In genomic region chr11:85833761-85834385, GRCm38 (mm10) we compare ENCODE assay signal across 10 mouse cellular contexts. TPM values are rescaled to one million over a fixed set of nuclear protein-coding genes. Genes with fewer than 3 reads are reported as not detected.
A peak's percentile ranks its signal among the peaks of the same experiment; 100 is the strongest.
DNase-seq lines count a peak whose midpoint lies in the region; ATAC-seq and TF ChIP-seq lines count a peak whose summit lies in the region.
"Had no signal": no experiment of that assay in that cellular context is flagged by ENCODE, and none has a peak within 500 bp of the region (broad histone marks: within the 10 kb centered on the region; RNA-seq: fewer than 3 reads in every experiment).

No protein-coding gene starts in this region.

- H3K4me3 ChIP-seq in embryonic facial prominence, embryonic 15.5 days (replicated peaks) = peak overlapping the region; percentile 67
- peak overlapping the region; percentile 65 for H3K4me3 ChIP-seq in kidney, postnatal 0 days (replicated peaks; ENCODE audit: low read depth, low read length)

- TF ChIP-seq CTCF in kidney, postnatal 0 days (IDR thresholded peaks at IDR 0.05; ENCODE audit: low read depth) = no peak

- peaks cover 67% of the 10 kb centered on the region for H3K4me1 ChIP-seq in embryonic facial prominence, embryonic 15.5 days
- H3K4me1 ChIP-seq in kidney, postnatal 0 days (replicated peaks; ENCODE audit: insufficient read depth, low read length) = peaks cover 23% of the 10 kb centered on the region

- H3K27ac ChIP-seq in embryonic facial prominence, embryonic 15.5 days (replicated peaks) = peak overlapping the region; percentile 89
- peak overlapping the region; percentile 96 for H3K27ac ChIP-seq in kidney, postnatal 0 days

- peak overlapping the region; percentile 80 for H3K9ac ChIP-seq in embryonic facial prominence, embryonic 15.5 days
- H3K9ac ChIP-seq in kidney, postnatal 0 days (ENCODE audit: low read depth, low read length) = peak overlapping the region; percentile 85

- no peaks in the 10 kb centered on the region for H3K9me3 ChIP-seq in embryonic facial prominence, embryonic 15.5 days (replicated peaks)
- H3K9me3 ChIP-seq in kidney, postnatal 0 days (replicated peaks; ENCODE audit: low read length) = no peaks in the 10 kb centered on the region

- H3K4me2 ChIP-seq in embryonic facial prominence, embryonic 15.5 days (replicated peaks) = peak overlapping the region; percentile 81
- H3K4me2 ChIP-seq in kidney, postnatal 0 days (ENCODE audit: low read length) = peak overlapping the region; percentile 72

- 7% methylated on average over 11 of the region's 11 CpGs for WGBS in embryonic facial prominence, embryonic 15.5 days
- WGBS in kidney, postnatal 0 days = 6% methylated on average over 11 of the region's 11 CpGs

- H3K27me3 ChIP-seq in embryonic facial prominence, embryonic 15.5 days = peaks cover 67% of the 10 kb centered on the region
- H3K27me3 ChIP-seq in kidney, postnatal 0 days (ENCODE audit: insufficient read depth, low read length) = 0 out of 2 replicates have a peak, but pooled peaks cover 3% of the 10 kb centered on the region

- peak; percentile 51 for DNase-seq in kidney, adult 18-20 months
- no peak for DNase-seq in kidney, adult 8-10 months
- DNase-seq in kidney, postnatal 0 days (ENCODE audit: low spot score) = peak; percentile 50
- peak; percentile 64 for DNase-seq in neural tube, embryonic 10.5 days (ENCODE audit: extremely low spot score, low spot score)
- DNase-seq in ovary, postnatal 36 days (ENCODE audit: low spot score) = no peak
- no peak for DNase-seq in frontal cortex, postnatal 10 days (ENCODE audit: low spot score in 2 of 2)

- H3K36me3 ChIP-seq in embryonic facial prominence, embryonic 15.5 days = no peaks in the 10 kb centered on the region
- peaks cover 22% of the 10 kb centered on the region; the same call in 1 of the 2 replicates for H3K36me3 ChIP-seq in kidney, postnatal 0 days (ENCODE audit: insufficient read depth, low read length)

- ATAC-seq in embryonic facial prominence, embryonic 15.5 days (ENCODE audit: insufficient number of reproducible peaks, low FRiP score, low TSS enrichment, low read depth) = no peak
- ATAC-seq in kidney, postnatal 0 days (replicated peaks; ENCODE audit: low FRiP score, low read depth) = no peak
- ATAC-seq in megakaryocyte-erythroid progenitor cell, adult 5-6 weeks (replicated peaks; ENCODE audit: low FRiP score, low TSS enrichment, poor library complexity, severe bottlenecking) = no peak

RNA-seq across cellular contexts. Expression of gene Tbx2, which starts 1.5 kb away (rescaled TPM):
- 8.0 and 8.1 TPM in 2 replicates for polyA plus RNA-seq in embryonic facial prominence, embryonic 15.5 days (2015; fragmentation: Nextera tagmentation; extraction: Ambion mirVana)
- polyA plus RNA-seq in kidney, postnatal 0 days (2015; fragmentation: Nextera tagmentation; extraction: Ambion mirVana) = 15.6 and 22.5 TPM in 2 replicates
- total RNA-seq in megakaryocyte-erythroid progenitor cell, adult 5-6 weeks (2014; fragmentation: Nextera tagmentation) = not detected in 2 replicates
- 0.19 TPM in 1 of 2 replicates, not detected in the other for total RNA-seq in megakaryocyte-erythroid progenitor cell, adult 5-6 weeks (2017)

RNA-seq across cellular contexts. Expression of gene Gm11444, which starts 16.3 kb away (rescaled TPM):
- polyA plus RNA-seq in embryonic facial prominence, embryonic 15.5 days (2015; fragmentation: Nextera tagmentation; extraction: Ambion mirVana) = 0.31 TPM in 1 of 2 replicates, not detected in the other
- polyA plus RNA-seq in kidney, postnatal 0 days (2015; fragmentation: Nextera tagmentation; extraction: Ambion mirVana) = not detected in 2 replicates
- total RNA-seq in megakaryocyte-erythroid progenitor cell, adult 5-6 weeks (2014; fragmentation: Nextera tagmentation) = not detected in 2 replicates
- total RNA-seq in megakaryocyte-erythroid progenitor cell, adult 5-6 weeks (2017) = not detected in 2 replicates
- total RNA-seq: ES-E14 had no signal
- polyA plus RNA-seq: cortical plate, adult 2 months had no signal

RNA-seq across cellular contexts. Expression of gene Tbx4, which starts 52.3 kb away (rescaled TPM):
- polyA plus RNA-seq in embryonic facial prominence, embryonic 15.5 days (2015; fragmentation: Nextera tagmentation; extraction: Ambion mirVana) = 1.8 and 2.1 TPM in 2 replicates
- 0.07 and 0.09 TPM in 2 replicates for polyA plus RNA-seq in kidney, postnatal 0 days (2015; fragmentation: Nextera tagmentation; extraction: Ambion mirVana)
- not detected in 2 replicates for total RNA-seq in megakaryocyte-erythroid progenitor cell, adult 5-6 weeks (2014; fragmentation: Nextera tagmentation)
- 0.57 TPM in 1 of 2 replicates, not detected in the other for total RNA-seq in megakaryocyte-erythroid progenitor cell, adult 5-6 weeks (2017)

Comparison
In these comparisons a context has a peak if more than half of its experiments do, and no peak if none do; other contexts are left out.
1. DNase-seq: peak in kidney, adult 18-20 months (single experiment), kidney, postnatal 0 days (single experiment) and neural tube, embryonic 10.5 days (single experiment); none in kidney, adult 8-10 months (0 of 2), ovary, postnatal 36 days (single experiment) and frontal cortex, postnatal 10 days (0 of 2).